Mouse (Mus musculus) cerebellum, adult 2 months (tissue): ENCODE results near the gene Txndc11.

ENCODE experiments used
- CTCF ChIP-seq: fragments of 200-500 bp; IDR thresholded peaks from 2 replicates; pipeline ENCODE4 v1.5.1; 2011; ENCODE audit warnings: low read depth, mild to moderate bottlenecking, control low read depth, low read length, moderate library complexity, borderline replicate concordance; ENCODE audit not compliant: insufficient read depth
- POLR2A ChIP-seq: fragments of 200-500 bp; IDR thresholded peaks from 2 replicates; pipeline ENCODE4 v1.6.1; 2011; ENCODE audit warnings: low read length, control low read depth, borderline replicate concordance; ENCODE audit not compliant: insufficient read depth

DNA sequence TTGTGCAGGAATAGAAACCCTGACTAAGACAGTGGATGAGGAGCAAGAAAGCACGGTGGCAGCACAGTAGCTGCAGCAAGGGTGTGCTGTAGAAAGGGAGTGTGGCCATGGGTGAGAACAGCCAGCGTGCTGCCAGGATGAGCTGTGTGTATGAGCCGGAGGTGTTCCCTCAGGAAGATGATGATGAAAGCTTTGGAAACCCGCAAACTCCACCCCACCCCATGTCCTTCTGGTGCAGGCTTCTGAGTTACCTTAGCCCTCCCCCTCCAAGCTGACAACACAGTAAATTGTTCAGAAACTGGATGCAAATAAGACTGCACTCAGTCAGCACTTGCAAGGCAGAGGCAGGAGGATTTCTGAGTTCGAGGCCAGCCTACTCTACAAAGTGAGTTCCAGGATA is 91.2 kb downstream of the Txndc11 start:
- TF ChIP-seq CTCF = no peak
- TF ChIP-seq POLR2A = no peak
